Mouse (Mus musculus): ENCODE results near the gene Brca2. TPM values are rescaled to one million over a fixed set of nuclear protein-coding genes. Genes with fewer than 3 reads are reported as not detected.

Brca2 gene
- polyA plus RNA-seq, 1 experiment from 2014 or later, result 6.6 TPM

- DNase-seq (ENCODE audit: low spot score) (peak; percentile 23), ATAC-seq (ENCODE audit: low FRiP score, low TSS enrichment) (0 out of 2 replicates have a peak, but pooled peaks have one; percentile 4)
- Histone ChIP-seq H3K9me3 (ENCODE audit: control insufficient read depth, low read length) (no peaks in the 10 kb centered on the region), H3K27me3 (ENCODE audit: control insufficient read depth, insufficient read depth, low read length) (no peaks in the 10 kb centered on the region), H3K9ac (ENCODE audit: low read length) (no peak overlapping the region), H3K4me1 (replicated peaks; ENCODE audit: control insufficient read depth, insufficient read depth) (no peaks in the 10 kb centered on the region), H3K4me3 (ENCODE audit: low read depth, low read length) (no peak overlapping the region), H3K36me3 (ENCODE audit: control insufficient read depth, insufficient read depth, low read length) (peaks cover 2% of the 10 kb centered on the region; the same call in 1 of the 2 replicates), H3K4me2 (replicated peaks; ENCODE audit: low read depth) (no peak overlapping the region), H3K27ac (replicated peaks) (no peak overlapping the region)
- 54% methylated on average over 6 of the region's 6 CpGs for WGBS
- TF ChIP-seq EP300 (optimal IDR thresholded peaks at IDR 0.05) (no peak), CTCF (IDR thresholded peaks at IDR 0.05; ENCODE audit: low read depth) (peak; percentile 76)
Observed at GRCm38 (mm10) chr5:150495792-150496191, 26.6 kb upstream of the Brca2 start.

GRCm38 (mm10) chr5:150510451-150511225, 11.8 kb upstream of the Brca2 start:
- Histone ChIP-seq H3K9me3 (ENCODE audit: control insufficient read depth, low read length) (no peaks in the 10 kb centered on the region), H3K4me2 (replicated peaks; ENCODE audit: low read depth) (no peak overlapping the region), H3K4me3 (ENCODE audit: low read depth, low read length) (no peak overlapping the region), H3K27ac (replicated peaks) (no peak overlapping the region), H3K9ac (ENCODE audit: low read length) (no peak overlapping the region), H3K4me1 (replicated peaks; ENCODE audit: control insufficient read depth, insufficient read depth) (no peaks in the 10 kb centered on the region), H3K27me3 (ENCODE audit: control insufficient read depth, insufficient read depth, low read length) (no peaks in the 10 kb centered on the region), H3K36me3 (ENCODE audit: control insufficient read depth, insufficient read depth, low read length) (no peaks in the 10 kb centered on the region)
- no peak for TF ChIP-seq CTCF (IDR thresholded peaks at IDR 0.05; ENCODE audit: low read depth)
- TF ChIP-seq EP300 (optimal IDR thresholded peaks at IDR 0.05), result no peak
- WGBS, result 83% methylated on average over 6 of the region's 6 CpGs
- ATAC-seq (ENCODE audit: low FRiP score, low TSS enrichment) (no peak), DNase-seq (ENCODE audit: low spot score) (no peak)

- H3K9me3 ChIP-seq (ENCODE audit: control insufficient read depth, low read length), result no peaks in the 10 kb centered on the region
- WGBS, result 80% methylated on average over 4 of the region's 4 CpGs
- no peak for TF ChIP-seq EP300 (optimal IDR thresholded peaks at IDR 0.05)
- peak; percentile 27 for TF ChIP-seq CTCF (IDR thresholded peaks at IDR 0.05; ENCODE audit: low read depth)
- no peak overlapping the region for H3K9ac ChIP-seq (ENCODE audit: low read length)
- DNase-seq (ENCODE audit: low spot score) (no peak), ATAC-seq (ENCODE audit: low FRiP score, low TSS enrichment) (no peak)
- H3K4me2 ChIP-seq (replicated peaks; ENCODE audit: low read depth), result no peak overlapping the region
- no peak overlapping the region for H3K27ac ChIP-seq (replicated peaks)
- H3K27me3 ChIP-seq (ENCODE audit: control insufficient read depth, insufficient read depth, low read length), result no peaks in the 10 kb centered on the region
- H3K4me1 ChIP-seq (replicated peaks; ENCODE audit: control insufficient read depth, insufficient read depth), result no peaks in the 10 kb centered on the region
- H3K36me3 ChIP-seq (ENCODE audit: control insufficient read depth, insufficient read depth, low read length), result no peaks in the 10 kb centered on the region
- H3K4me3 ChIP-seq (ENCODE audit: low read depth, low read length), result no peak overlapping the region
Observed at GRCm38 (mm10) chr5:150513264-150513663, 9.2 kb upstream of the Brca2 start.

- Histone ChIP-seq H3K27ac (replicated peaks) (no peak overlapping the region), H3K4me1 (replicated peaks; ENCODE audit: control insufficient read depth, insufficient read depth) (no peaks in the 10 kb centered on the region), H3K9ac (ENCODE audit: low read length) (no peak overlapping the region), H3K36me3 (ENCODE audit: control insufficient read depth, insufficient read depth, low read length) (no peaks in the 10 kb centered on the region), H3K9me3 (ENCODE audit: control insufficient read depth, low read length) (no peaks in the 10 kb centered on the region), H3K4me2 (replicated peaks; ENCODE audit: low read depth) (no peak overlapping the region), H3K4me3 (ENCODE audit: low read depth, low read length) (no peak overlapping the region), H3K27me3 (ENCODE audit: control insufficient read depth, insufficient read depth, low read length) (no peaks in the 10 kb centered on the region)
- DNase-seq (ENCODE audit: low spot score) (no peak), ATAC-seq (ENCODE audit: low FRiP score, low TSS enrichment) (no peak)
- TF ChIP-seq EP300 (optimal IDR thresholded peaks at IDR 0.05) (no peak), CTCF (IDR thresholded peaks at IDR 0.05; ENCODE audit: low read depth) (no peak)
- 80% methylated on average over 1 of the region's 1 CpGs for WGBS
Observed at GRCm38 (mm10) chr5:150514027-150514426, 8.4 kb upstream of the Brca2 start.

GRCm38 (mm10) chr5:150518064-150518463, 4.4 kb upstream of the Brca2 start, which contains the start of gene Zar1l:
Gene Zar1l (minus strand): TSS chr5:150518164.
- DNase-seq (ENCODE audit: low spot score) (no peak), ATAC-seq (ENCODE audit: low FRiP score, low TSS enrichment) (no peak)
- H3K4me1 ChIP-seq (replicated peaks; ENCODE audit: control insufficient read depth, insufficient read depth), result no peaks in the 10 kb centered on the region
- H3K36me3 ChIP-seq (ENCODE audit: control insufficient read depth, insufficient read depth, low read length), result no peaks in the 10 kb centered on the region
- TF ChIP-seq EP300 (optimal IDR thresholded peaks at IDR 0.05), result no peak
- no peak for TF ChIP-seq CTCF (IDR thresholded peaks at IDR 0.05; ENCODE audit: low read depth)
- no peak within 1 kb of the TSS for H3K9ac ChIP-seq (ENCODE audit: low read length)
- H3K27ac ChIP-seq (replicated peaks), result no peak within 1 kb of the TSS
- H3K9me3 ChIP-seq (ENCODE audit: control insufficient read depth, low read length), result no peaks in the 10 kb centered on the region
- no peak within 1 kb of the TSS for H3K4me3 ChIP-seq (ENCODE audit: low read depth, low read length)
- no peaks in the 10 kb centered on the region for H3K27me3 ChIP-seq (ENCODE audit: control insufficient read depth, insufficient read depth, low read length)
- no peak within 1 kb of the TSS for H3K4me2 ChIP-seq (replicated peaks; ENCODE audit: low read depth)
- 61% methylated on average over 4 of the region's 4 CpGs for WGBS

- no peaks in the 10 kb centered on the region for H3K27me3 ChIP-seq (ENCODE audit: control insufficient read depth, insufficient read depth, low read length)
- H3K4me1 ChIP-seq (replicated peaks; ENCODE audit: control insufficient read depth, insufficient read depth), result no peaks in the 10 kb centered on the region
- no peaks in the 10 kb centered on the region for H3K36me3 ChIP-seq (ENCODE audit: control insufficient read depth, insufficient read depth, low read length)
- H3K4me3 ChIP-seq (ENCODE audit: low read depth, low read length), result no peak overlapping the region
- no peak for ATAC-seq (ENCODE audit: low FRiP score, low TSS enrichment)
- 94% methylated on average over 1 of the region's 1 CpGs for WGBS
- TF ChIP-seq CTCF (IDR thresholded peaks at IDR 0.05; ENCODE audit: low read depth) (peak; percentile 73), EP300 (optimal IDR thresholded peaks at IDR 0.05) (no peak)
- no peaks in the 10 kb centered on the region for H3K9me3 ChIP-seq (ENCODE audit: control insufficient read depth, low read length)
- H3K4me2 ChIP-seq (replicated peaks; ENCODE audit: low read depth), result no peak overlapping the region
- H3K27ac ChIP-seq (replicated peaks), result no peak overlapping the region
- no peak overlapping the region for H3K9ac ChIP-seq (ENCODE audit: low read length)
- DNase-seq (ENCODE audit: low spot score), result no peak
Observed at GRCm38 (mm10) chr5:150519551-150519950, 2.9 kb upstream of the Brca2 start.

Measured in stomach, postnatal 0 days (tissue).